34 mouse cellular contexts compared by ENCODE assay signal in the genomic region with DNA sequence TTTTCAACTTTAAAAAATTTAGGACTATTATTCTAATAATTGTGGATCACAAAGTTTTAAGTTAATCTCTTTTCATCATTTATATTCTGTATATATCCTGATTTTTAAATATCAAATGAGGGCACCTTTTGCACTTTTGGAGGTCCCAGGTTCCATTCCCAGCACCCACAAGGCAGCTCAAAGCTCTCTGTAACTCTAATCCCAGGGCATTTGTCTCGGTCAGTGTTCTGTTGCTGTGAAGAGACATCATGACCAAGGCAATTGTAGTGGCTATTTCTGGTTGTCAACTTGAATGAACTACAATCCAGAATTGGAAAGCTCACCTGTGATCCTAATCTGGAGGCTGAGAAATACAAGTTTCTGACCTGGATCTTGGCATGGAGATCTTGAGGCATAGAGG.
"Had no signal": no experiment of that assay in that cellular context is flagged by ENCODE, and none has a peak within 500 bp of the region (broad histone marks: within the 10 kb centered on the region; RNA-seq: fewer than 3 reads in every experiment).

No protein-coding gene starts in this region.

- ATAC-seq: hindbrain, embryonic 16.5 days; hindbrain, postnatal 0 days; inflammation-experienced regulatory T-cells, adult 6 months; intestine, embryonic 15.5 days; intestine, embryonic 16.5 days; intestine, postnatal 0 days had no signal

- H3K27me3 ChIP-seq: heart, embryonic 12.5 days; heart, embryonic 13.5 days; heart, embryonic 15.5 days; hindbrain, embryonic 13.5 days; hindbrain, embryonic 15.5 days; intestine, embryonic 15.5 days; kidney, embryonic 15.5 days had no signal

- H3K36me3 ChIP-seq: heart, embryonic 12.5 days; heart, embryonic 13.5 days; heart, embryonic 15.5 days; hindbrain, embryonic 10.5 days; hindbrain, embryonic 12.5 days; hindbrain, embryonic 13.5 days; hindbrain, embryonic 15.5 days; intestine, embryonic 15.5 days; kidney, embryonic 15.5 days had no signal

- H3K4me3 ChIP-seq: heart, embryonic 12.5 days; heart, embryonic 13.5 days; heart, embryonic 15.5 days; hindbrain, embryonic 10.5 days; hindbrain, embryonic 12.5 days; hindbrain, embryonic 13.5 days; hindbrain, embryonic 15.5 days; intestine, embryonic 15.5 days; kidney, embryonic 15.5 days; layer of hippocampus, adult 2 months had no signal

- H3K4me1 ChIP-seq: heart, embryonic 12.5 days; heart, embryonic 13.5 days; heart, embryonic 15.5 days; hindbrain, embryonic 10.5 days; hindbrain, embryonic 13.5 days; hindbrain, embryonic 15.5 days; intestine, embryonic 15.5 days; kidney, embryonic 15.5 days had no signal

- DNase-seq: heart, postnatal 10 days; heart, postnatal 14 days; heart, postnatal 36 days; heart, postnatal 4 days; kidney, adult 11 months; kidney, adult 18-20 months; kidney, adult 2 months; kidney, adult 8-10 months; kidney, adult 9 months; kidney, postnatal 10 days; kidney, postnatal 14 days; kidney, postnatal 25 days; kidney, postnatal 36 days; kidney, postnatal 4 days; layer of hippocampus, adult 9-11 months; layer of hippocampus, postnatal 36 days had no signal

- H3K9me3 ChIP-seq: heart, embryonic 15.5 days; hindbrain, embryonic 10.5 days; hindbrain, embryonic 13.5 days; hindbrain, embryonic 15.5 days; intestine, embryonic 15.5 days; kidney, embryonic 15.5 days had no signal

- H3K4me2 ChIP-seq: heart, embryonic 11.5 days; heart, embryonic 12.5 days; heart, embryonic 13.5 days; heart, embryonic 15.5 days; hindbrain, embryonic 12.5 days; hindbrain, embryonic 13.5 days; hindbrain, embryonic 14.5 days; hindbrain, embryonic 15.5 days; intestine, embryonic 15.5 days; kidney, embryonic 15.5 days had no signal

- H3K27ac ChIP-seq: heart, embryonic 13.5 days; heart, embryonic 15.5 days; hindbrain, embryonic 10.5 days; hindbrain, embryonic 12.5 days; hindbrain, embryonic 13.5 days; hindbrain, embryonic 14.5 days; hindbrain, embryonic 15.5 days; hindbrain, postnatal 0 days; intestine, embryonic 15.5 days; kidney, embryonic 15.5 days; kidney, postnatal 0 days; layer of hippocampus, adult 2 months had no signal

- H3K9ac ChIP-seq: heart, embryonic 12.5 days; heart, embryonic 13.5 days; heart, embryonic 15.5 days; hindbrain, embryonic 12.5 days; hindbrain, embryonic 13.5 days; hindbrain, embryonic 14.5 days; hindbrain, embryonic 15.5 days; intestine, embryonic 15.5 days; kidney, embryonic 15.5 days had no signal
